13 mouse cellular contexts compared by ENCODE assay signal in genomic region chr11:49195819-49196322, GRCm38 (mm10). TPM values are rescaled to one million over a fixed set of nuclear protein-coding genes. Genes with fewer than 3 reads are reported as not detected.
DNase-seq lines count a peak whose midpoint lies in the region; ATAC-seq lines count a peak whose summit lies in the region.
"Had no signal": no experiment of that assay in that cellular context is flagged by ENCODE, and none has a peak within 500 bp of the region (broad histone marks: within the 10 kb centered on the region; RNA-seq: fewer than 3 reads in every experiment).

No protein-coding gene starts in this region.

- no peak for ATAC-seq in hindbrain, embryonic 11.5 days (ENCODE audit: low FRiP score)
- ATAC-seq: intestine, postnatal 0 days had no signal

- H3K9ac ChIP-seq in hindbrain, embryonic 11.5 days (ENCODE audit: low read depth, low read length), result no peak overlapping the region
- H3K9ac ChIP-seq: embryonic facial prominence, embryonic 13.5 days had no signal

- no peak overlapping the region for H3K4me2 ChIP-seq in hindbrain, embryonic 11.5 days (replicated peaks; ENCODE audit: low read depth, low read length)
- H3K4me2 ChIP-seq: embryonic facial prominence, embryonic 13.5 days had no signal

- no peak overlapping the region for H3K4me3 ChIP-seq in hindbrain, embryonic 11.5 days (ENCODE audit: low read depth, low read length)
- H3K4me3 ChIP-seq: embryonic facial prominence, embryonic 13.5 days had no signal

- 95% methylated on average over 7 of the region's 7 CpGs for WGBS in hindbrain, embryonic 11.5 days

- H3K9me3 ChIP-seq in hindbrain, embryonic 11.5 days (ENCODE audit: control insufficient read depth, low read length), result no peaks in the 10 kb centered on the region
- H3K9me3 ChIP-seq: embryonic facial prominence, embryonic 13.5 days had no signal

- H3K27ac ChIP-seq in hindbrain, embryonic 11.5 days (ENCODE audit: low read depth, low read length), result no peak overlapping the region
- H3K27ac ChIP-seq: embryonic facial prominence, embryonic 13.5 days had no signal

- no peaks in the 10 kb centered on the region for H3K27me3 ChIP-seq in hindbrain, embryonic 11.5 days (ENCODE audit: control insufficient read depth, insufficient read depth, low read length)
- H3K27me3 ChIP-seq: embryonic facial prominence, embryonic 13.5 days had no signal

- H3K4me1 ChIP-seq in hindbrain, embryonic 11.5 days (replicated peaks; ENCODE audit: control insufficient read depth, insufficient read depth, low read length), result no peaks in the 10 kb centered on the region
- H3K4me1 ChIP-seq: embryonic facial prominence, embryonic 13.5 days had no signal

- DNase-seq in R1 (ENCODE audit: low read depth, low spot score), result peak; percentile 30
- peak; percentile 46 for DNase-seq in adrenal gland, postnatal 14 days
- DNase-seq in kidney, postnatal 36 days, result peak; percentile 43
- DNase-seq in lung, postnatal 36 days, result peak; percentile 68
- no peak for DNase-seq in cerebellum, adult 8-10 months
- no peak for DNase-seq in frontal cortex, postnatal 10 days (ENCODE audit: low spot score in 2 of 2)
- DNase-seq in urinary bladder, postnatal 14 days (ENCODE audit: low spot score), result no peak
- no peak for DNase-seq in hindbrain, embryonic 11.5 days (ENCODE audit: low spot score)
- DNase-seq: right cerebral cortex, postnatal 25 days had no signal

- H3K36me3 ChIP-seq in hindbrain, embryonic 11.5 days (ENCODE audit: control insufficient read depth, insufficient read depth, low read length), result no peaks in the 10 kb centered on the region
- H3K36me3 ChIP-seq: embryonic facial prominence, embryonic 13.5 days had no signal

RNA-seq across cellular contexts. Expression of gene Zfp62, which starts 7.2 kb away (rescaled TPM):
- total RNA-seq in adrenal gland, postnatal 14 days (2021), result 33.2 and 36.9 TPM in 2 replicates
- 59.0 and 63.2 TPM in 2 replicates for polyA plus RNA-seq in hindbrain, embryonic 11.5 days (2014; fragmentation: Nextera tagmentation; extraction: Ambion mirVana)

RNA-seq across cellular contexts. Expression of gene Btnl9, which starts 8.9 kb away (rescaled TPM):
- total RNA-seq in adrenal gland, postnatal 14 days (2021), result 32.0 and 38.6 TPM in 2 replicates
- 0.10 TPM in 1 of 2 replicates, not detected in the other for polyA plus RNA-seq in hindbrain, embryonic 11.5 days (2014; fragmentation: Nextera tagmentation; extraction: Ambion mirVana)

RNA-seq across cellular contexts. Expression of gene Olfr1394, which starts 41.7 kb away (rescaled TPM):
- total RNA-seq in adrenal gland, postnatal 14 days (2021), result not detected in 2 replicates
- polyA plus RNA-seq in hindbrain, embryonic 11.5 days (2014; fragmentation: Nextera tagmentation; extraction: Ambion mirVana), result not detected in 2 replicates
- total RNA-seq: gastrocnemius, adult 8-10 months had no signal
- polyA plus RNA-seq: embryonic facial prominence, embryonic 13.5 days; intestine, postnatal 0 days; limb, embryonic 14.5 days had no signal

RNA-seq across cellular contexts. Expression of gene Mgat1, which starts 48.1 kb away (rescaled TPM):
- total RNA-seq in adrenal gland, postnatal 14 days (2021), result 95.9 and 96.7 TPM in 2 replicates
- polyA plus RNA-seq in hindbrain, embryonic 11.5 days (2014; fragmentation: Nextera tagmentation; extraction: Ambion mirVana), result 28.7 and 31.0 TPM in 2 replicates

RNA-seq across cellular contexts. Expression of gene Olfr1395, which starts 53.8 kb away (rescaled TPM):
- total RNA-seq in adrenal gland, postnatal 14 days (2021), result not detected in 2 replicates
- not detected in 2 replicates for polyA plus RNA-seq in hindbrain, embryonic 11.5 days (2014; fragmentation: Nextera tagmentation; extraction: Ambion mirVana)
- total RNA-seq: gastrocnemius, adult 8-10 months had no signal
- polyA plus RNA-seq: embryonic facial prominence, embryonic 13.5 days; intestine, postnatal 0 days; limb, embryonic 14.5 days had no signal

Comparison
In these comparisons a context has a peak if more than half of its experiments do, and no peak if none do; other contexts are left out.
1. DNase-seq: peak in R1 (single experiment), adrenal gland, postnatal 14 days (single experiment), kidney, postnatal 36 days (2 of 2) and lung, postnatal 36 days (single experiment); none in cerebellum, adult 8-10 months (single experiment), frontal cortex, postnatal 10 days (0 of 2), urinary bladder, postnatal 14 days (single experiment) and hindbrain, embryonic 11.5 days (single experiment).